Mouse (Mus musculus) small intestine, adult 2 months (tissue): ENCODE results near the gene Fyco1. TPM values are rescaled to one million over a fixed set of nuclear protein-coding genes. Genes with fewer than 3 reads are reported as not detected.
A peak's percentile ranks its signal among the peaks of the same experiment; 100 is the strongest.

ENCODE experiments used
- H3K27ac ChIP-seq: fragments of 200-500 bp; 2 replicates; pipeline ENCODE4 v1.5.1; 2012; ENCODE audit warnings: low read depth, low read length, control low read depth, inconsistent platforms; ENCODE audit not compliant: insufficient read depth
- H3K27me3 ChIP-seq: fragments of 200-500 bp; 2 replicates; pipeline ENCODE4 v1.6.1; 2012; ENCODE audit warnings: mild to moderate bottlenecking, moderate library complexity, low read length, inconsistent platforms; ENCODE audit not compliant: control insufficient read depth, insufficient read depth
- H3K36me3 ChIP-seq: fragments of 200-500 bp; 2 replicates; pipeline ENCODE4 v1.6.1; 2012; ENCODE audit warnings: mild to moderate bottlenecking, low read length, control low read depth, inconsistent platforms; ENCODE audit not compliant: control insufficient read depth, insufficient read depth
- H3K4me1 ChIP-seq: fragments of 200-500 bp; 2 replicates; pipeline ENCODE4 v1.6.1; 2012; ENCODE audit warnings: low read length, inconsistent platforms, mixed read lengths; ENCODE audit not compliant: control insufficient read depth, insufficient read depth, insufficient read length
- H3K4me3 ChIP-seq: fragments of 200-500 bp; 2 replicates; pipeline ENCODE4 v1.5.1; 2012; ENCODE audit warnings: low read depth, mild to moderate bottlenecking, control low read depth, inconsistent platforms, low read length, moderate library complexity
- CTCF ChIP-seq: fragments of 200-500 bp; IDR thresholded peaks from 2 replicates; pipeline ENCODE4 v1.5.1; 2012; ENCODE audit warnings: low read depth, mild to moderate bottlenecking, control low read depth, inconsistent platforms, low read length, moderate library complexity, mixed read lengths; ENCODE audit not compliant: insufficient replicate concordance, insufficient read length; ENCODE audit errors: extremely low read depth
- POLR2A ChIP-seq: fragments of 200-500 bp; IDR thresholded peaks from 2 replicates; pipeline ENCODE4 v1.6.1; 2012; ENCODE audit warnings: low read depth, mild to moderate bottlenecking, control low read depth, inconsistent platforms, low read length, moderate library complexity
- WGBS: fragments of 180-500 bp; shearing (Covaris S2); methylation state at CpG from one replicate; pipeline ENCODE4 v1.1.7; 2018; 5-methylcytosine and 5-hydroxymethylcytosine counted together
- polyA plus RNA-seq: library from polyadenylated mRNA; depleted of rRNA; stranded (reverse); fragments of >200 nt; gene quantifications from 2 replicates; pipeline ENCODE4 v1.2.3, GENCODE M21; 2012; rRNA removed

Fyco1 gene
- polyA plus RNA-seq, result 3.9 and 4.9 TPM in 2 replicates

- H3K36me3 ChIP-seq, result no peaks in the 10 kb centered on the region
- TF ChIP-seq CTCF (no peak), POLR2A (peak; percentile 68)
- H3K27me3 ChIP-seq, result no peaks in the 10 kb centered on the region
- peak within 1 kb of the TSS; percentile 82 for H3K4me3 ChIP-seq
- H3K27ac ChIP-seq, result peak within 1 kb of the TSS; percentile 88
- under 1% methylated on average over 47 of the region's 47 CpGs for WGBS
- peaks cover 6% of the 10 kb centered on the region; the same call in 1 of the 2 replicates for H3K4me1 ChIP-seq
These were observed at the start of gene Fyco1 for GRCm38 (mm10) chr9:123851713-123852448. TSS of gene Fyco1 (minus strand) at chr9:123851899.

- WGBS, result 59% methylated on average over 4 of the region's 4 CpGs
- no peak overlapping the region for H3K4me3 ChIP-seq
- H3K27ac ChIP-seq, result no peak overlapping the region
- no peaks in the 10 kb centered on the region for H3K36me3 ChIP-seq
- TF ChIP-seq CTCF (no peak), POLR2A (no peak)
- no peaks in the 10 kb centered on the region for H3K27me3 ChIP-seq
- no peaks in the 10 kb centered on the region for H3K4me1 ChIP-seq
These were observed 20.4 kb upstream of the Fyco1 start for GRCm38 (mm10) chr9:123872049-123872448.

- Histone ChIP-seq H3K36me3 (no peaks in the 10 kb centered on the region), H3K4me1 (no peaks in the 10 kb centered on the region), H3K27ac (no peak overlapping the region), H3K4me3 (no peak overlapping the region), H3K27me3 (no peaks in the 10 kb centered on the region)
- WGBS, result 40% methylated on average over 6 of the region's 6 CpGs
- no peak for TF ChIP-seq POLR2A
- no peak for TF ChIP-seq CTCF
These were observed 17.6 kb upstream of the Fyco1 start for GRCm38 (mm10) chr9:123869167-123869784.

GRCm38 (mm10) chr9:123863641-123864040, 11.9 kb upstream of the Fyco1 start:
- no peaks in the 10 kb centered on the region for H3K27me3 ChIP-seq
- WGBS, result 90% methylated on average over 1 of the region's 1 CpGs
- no peak for TF ChIP-seq CTCF
- no peak for TF ChIP-seq POLR2A
- H3K4me3 ChIP-seq, result no peak overlapping the region
- no peak overlapping the region for H3K27ac ChIP-seq
- H3K36me3 ChIP-seq, result no peaks in the 10 kb centered on the region
- H3K4me1 ChIP-seq, result no peaks in the 10 kb centered on the region

GRCm38 (mm10) chr9:123862895-123863616, 11.4 kb upstream of the Fyco1 start:
- Histone ChIP-seq H3K27me3 (no peaks in the 10 kb centered on the region), H3K27ac (no peak overlapping the region), H3K4me1 (no peaks in the 10 kb centered on the region), H3K4me3 (no peak overlapping the region), H3K36me3 (no peaks in the 10 kb centered on the region)
- WGBS, result 83% methylated on average over 1 of the region's 1 CpGs
- TF ChIP-seq POLR2A (no peak), CTCF (no peak)

- TF ChIP-seq POLR2A, result no peak
- no peak for TF ChIP-seq CTCF
- no peaks in the 10 kb centered on the region for H3K27me3 ChIP-seq
- H3K27ac ChIP-seq, result no peak within 1 kb of the TSS
- H3K4me1 ChIP-seq, result no peaks in the 10 kb centered on the region
- 74% methylated on average over 9 of the region's 9 CpGs for WGBS
- no peak within 1 kb of the TSS for H3K4me3 ChIP-seq
- no peaks in the 10 kb centered on the region for H3K36me3 ChIP-seq
These were observed 10.2 kb upstream of the Fyco1 start, which contains the start of gene Xcr1 for GRCm38 (mm10) chr9:123861929-123862328. TSS of gene Xcr1 (minus strand) at chr9:123862029.

- Histone ChIP-seq H3K36me3 (no peaks in the 10 kb centered on the region), H3K27ac (no peak overlapping the region), H3K4me3 (no peak overlapping the region), H3K27me3 (no peaks in the 10 kb centered on the region), H3K4me1 (peaks cover 2% of the 10 kb centered on the region; the same call in 1 of the 2 replicates)
- TF ChIP-seq POLR2A (no peak), CTCF (no peak)
- WGBS, result 68% methylated on average over 2 of the region's 2 CpGs
These were observed 5.1 kb upstream of the Fyco1 start for GRCm38 (mm10) chr9:123856836-123857235.
